In the genomic region with DNA sequence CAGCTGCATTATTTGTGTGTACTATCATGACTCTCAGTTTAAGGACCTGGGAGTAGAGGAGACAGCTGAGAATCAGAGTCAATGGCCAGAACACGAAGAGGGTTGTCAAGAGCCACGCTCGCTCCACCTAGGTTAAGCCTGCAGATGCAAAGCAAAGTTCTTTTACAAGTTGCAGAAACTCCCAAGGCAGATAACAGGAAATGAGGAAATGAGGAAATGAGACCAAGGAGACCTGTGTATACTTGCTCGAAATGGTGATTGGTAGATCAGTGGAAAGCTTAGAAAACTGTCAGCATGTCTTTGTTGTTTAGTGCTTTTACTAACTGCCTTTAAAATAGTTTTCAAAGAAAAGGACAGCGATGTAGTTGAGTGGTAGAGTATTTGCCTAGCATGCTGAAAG, we compare ENCODE assay signal across 14 mouse cellular contexts.
"Had no signal": no experiment of that assay in that cellular context is flagged by ENCODE, and none has a peak within 500 bp of the region (broad histone marks: within the 10 kb centered on the region; RNA-seq: fewer than 3 reads in every experiment).

No protein-coding gene starts in this region.

- DNase-seq: kidney, adult 2 months; kidney, postnatal 25 days; layer of hippocampus, adult 9-11 months; layer of hippocampus, postnatal 36 days; liver, embryonic 13.5 days; lung, adult 2 months; lung, postnatal 36 days; right cerebral cortex, adult 18-20 months; right cerebral cortex, postnatal 25 days; thymus, adult 18-20 months; thymus, postnatal 14 days had no signal

- ATAC-seq: intestine, embryonic 16.5 days; lung, postnatal 0 days; midbrain, embryonic 16.5 days had no signal
